Mouse (Mus musculus) lung, postnatal 0 days (tissue): ENCODE data around the gene Smoc1. TPM values are rescaled to one million over a fixed set of nuclear protein-coding genes. Genes with fewer than 3 reads are reported as not detected.

Experiments
- ATAC-seq: fragments of 200-750 bp; cut with Nextera tagmentation; 2 replicates; pipeline ENCODE4 v1.8.0; 2017; ENCODE audit warnings: moderate library complexity
- DNase-seq: peaks from one replicate; pipeline ENCODE4 v3.0.0-alpha.2; 2016; ENCODE audit warnings: low spot score
- H3K27ac ChIP-seq: fragments of 300-500 bp; sonication (generic); 2 replicates; pipeline ENCODE4 v1.5.1; 2014; ENCODE audit warnings: antibody characterized with exemption, mild to moderate bottlenecking, low read length, mixed read lengths
- H3K27me3 ChIP-seq: fragments of 300-500 bp; sonication (generic); replicated peaks from 2 replicates; pipeline ENCODE4 v1.6.1; 2014; ENCODE audit warnings: low read length, mixed read lengths; ENCODE audit not compliant: insufficient read depth
- H3K36me3 ChIP-seq: fragments of 300-500 bp; sonication (generic); 2 replicates; pipeline ENCODE4 v1.6.1; 2014; ENCODE audit warnings: low read length, mixed read lengths; ENCODE audit not compliant: insufficient read depth
- H3K4me1 ChIP-seq: fragments of 300-500 bp; sonication (generic); 2 replicates; pipeline ENCODE4 v1.6.1; 2014; ENCODE audit warnings: antibody characterized with exemption, low read depth, low read length, mixed read lengths; ENCODE audit not compliant: insufficient read depth
- H3K4me2 ChIP-seq: fragments of 300-500 bp; sonication (generic); replicated peaks from 2 replicates; pipeline ENCODE4 v1.6.1; 2014; ENCODE audit warnings: low read depth, mild to moderate bottlenecking, low read length, moderate library complexity, mixed read lengths
- H3K4me3 ChIP-seq: fragments of 300-500 bp; sonication (generic); 2 replicates; pipeline ENCODE4 v1.5.1; 2014; ENCODE audit warnings: low read depth, low read length
- H3K9ac ChIP-seq: fragments of 300-500 bp; sonication (generic); replicated peaks from 2 replicates; pipeline ENCODE4 v1.6.1; 2014; ENCODE audit warnings: low read depth, mild to moderate bottlenecking
- H3K9me3 ChIP-seq: fragments of 300-500 bp; sonication (generic); 2 replicates; pipeline ENCODE4 v1.6.1; 2016; ENCODE audit warnings: low read length, mixed read lengths
- CTCF ChIP-seq: IDR thresholded peaks from 2 replicates; pipeline ENCODE4 v1.5.1; 2016; ENCODE audit warnings: antibody characterized with exemption, mild to moderate bottlenecking
- EP300 ChIP-seq: IDR thresholded peaks from 2 replicates; pipeline ENCODE4 v1.6.1; 2016; ENCODE audit warnings: antibody characterized with exemption, mild to moderate bottlenecking, control low read depth
- WGBS: fragments of 180-500 bp; shearing (Covaris S2); extraction: QIAGEN DNeasy Blood & Tissue Kit; methylation state at CpG from one replicate; pipeline ENCODE4 v1.1.7; 2014; 5-methylcytosine and 5-hydroxymethylcytosine counted together
- polyA plus RNA-seq: library from polyadenylated mRNA; unstranded; fragments of >200 nt; fragmentation: Nextera tagmentation; extraction: Ambion mirVana; gene quantifications from 2 replicates; pipeline ENCODE4 v1.2.1, GENCODE M21; 2015

The Smoc1 gene
- polyA plus RNA-seq: 0.19 and 0.45 TPM in 2 replicates

DNA sequence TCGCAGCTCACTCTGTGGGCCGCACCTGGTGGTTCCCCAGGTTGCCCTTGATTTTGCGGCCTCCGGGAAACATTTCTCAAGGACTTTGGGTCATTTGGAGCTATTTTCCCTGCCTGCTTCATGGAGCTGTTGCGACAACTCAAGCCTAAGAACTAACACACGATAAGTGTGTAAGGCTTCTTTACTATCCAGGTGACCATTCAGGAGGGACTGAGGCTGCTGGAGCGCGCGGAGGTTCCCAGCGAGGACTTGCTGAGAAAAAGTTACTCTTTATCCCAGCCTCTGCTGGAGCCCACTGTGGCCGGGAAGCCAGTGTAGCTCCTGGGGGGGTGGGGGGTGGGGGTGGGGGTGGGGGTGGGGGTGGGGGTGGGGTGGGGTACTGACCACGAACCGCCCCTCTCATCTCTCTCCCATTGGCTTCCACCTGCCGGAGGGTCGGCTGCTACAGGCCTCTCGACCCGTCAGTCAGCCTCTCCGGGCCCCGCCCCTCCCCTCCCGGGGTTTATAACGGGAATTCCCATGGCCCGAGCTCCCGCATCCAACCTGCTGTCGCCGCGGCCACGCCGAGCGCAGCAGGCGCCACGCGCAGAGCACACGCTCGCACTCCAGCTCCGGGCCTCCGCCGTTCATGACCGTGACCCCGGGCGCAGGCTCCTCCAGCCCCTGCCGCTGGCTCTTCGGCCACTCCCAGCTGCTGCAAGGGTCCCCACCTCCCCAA, at the start of gene Smoc1:
Smoc1 (plus strand) TSS at position 532 of the 718 bp plus-strand sequence.
- peak; percentile 24 for DNase-seq
- peak; percentile 30; the same call in 1 of the 2 replicates for ATAC-seq
- Histone ChIP-seq H3K27ac (no peak within 1 kb of the TSS), H3K9me3 (no peaks in the 10 kb centered on the region), H3K36me3 (no peaks in the 10 kb centered on the region), H3K4me3 (peak within 1 kb of the TSS; percentile 33), H3K27me3 (peaks cover 6% of the 10 kb centered on the region), H3K4me2 (peak within 1 kb of the TSS; percentile 63), H3K4me1 (peaks cover 5% of the 10 kb centered on the region; the same call in 1 of the 2 replicates), H3K9ac (no peak within 1 kb of the TSS)
- 9% methylated on average over 30 of the region's 42 CpGs for WGBS
- TF ChIP-seq EP300: no peak
- no peak for TF ChIP-seq CTCF

DNA sequence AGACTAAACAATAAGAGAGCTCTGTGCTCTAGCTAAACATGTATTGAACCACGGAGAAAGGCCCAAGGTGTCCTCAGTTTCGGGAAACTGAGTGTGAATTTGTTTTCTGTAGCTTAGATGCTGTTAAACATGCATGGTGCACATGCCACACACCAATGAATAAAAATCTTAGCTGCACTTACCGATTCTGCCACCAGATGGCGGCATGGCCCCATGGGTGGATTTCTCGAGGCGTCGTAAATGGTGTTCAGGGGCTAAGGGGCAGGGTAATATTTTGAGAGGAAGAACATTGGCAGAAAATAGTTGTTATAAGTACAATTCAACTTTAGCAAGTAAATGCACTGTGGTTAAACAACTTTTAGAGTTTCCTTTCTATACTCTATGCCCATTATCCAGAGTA, 44.3 kb upstream of the Smoc1 start:
- no peaks in the 10 kb centered on the region for H3K9me3 ChIP-seq
- H3K4me2 ChIP-seq: no peak overlapping the region
- H3K27ac ChIP-seq: no peak overlapping the region
- WGBS: 2% methylated on average over 7 of the region's 7 CpGs
- H3K9ac ChIP-seq: no peak overlapping the region
- H3K27me3 ChIP-seq: no peaks in the 10 kb centered on the region
- no peaks in the 10 kb centered on the region for H3K36me3 ChIP-seq
- no peak overlapping the region for H3K4me3 ChIP-seq
- ATAC-seq: no peak
- no peak for TF ChIP-seq EP300
- peak; percentile 97 for TF ChIP-seq CTCF
- peak; percentile 40 for DNase-seq
- no peaks in the 10 kb centered on the region for H3K4me1 ChIP-seq

DNA sequence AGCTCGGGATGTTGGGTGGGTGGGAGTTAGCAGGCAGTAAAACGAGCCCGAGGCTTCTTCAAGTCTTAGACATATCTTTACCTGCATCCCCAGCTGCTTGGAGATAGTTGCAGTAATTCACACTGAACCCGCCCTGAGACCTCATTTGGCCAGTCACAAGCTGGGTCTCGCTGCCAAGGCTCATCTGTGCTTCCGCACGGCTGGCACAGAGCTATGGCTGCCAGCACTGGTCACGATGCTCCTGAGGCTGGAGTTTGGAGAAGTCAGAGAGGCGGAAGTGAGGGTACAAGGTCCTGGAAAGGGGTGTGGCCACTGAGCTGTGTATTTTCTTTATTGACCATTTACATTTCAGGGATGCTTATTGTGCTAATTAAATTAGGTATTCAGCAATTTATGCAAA, 42.9 kb upstream of the Smoc1 start:
- no peak overlapping the region for H3K27ac ChIP-seq
- TF ChIP-seq CTCF (no peak), EP300 (no peak)
- H3K4me1 ChIP-seq: no peaks in the 10 kb centered on the region
- no peaks in the 10 kb centered on the region for H3K9me3 ChIP-seq
- H3K4me3 ChIP-seq: no peak overlapping the region
- H3K9ac ChIP-seq: no peak overlapping the region
- H3K36me3 ChIP-seq: no peaks in the 10 kb centered on the region
- no peaks in the 10 kb centered on the region for H3K27me3 ChIP-seq
- 61% methylated on average over 9 of the region's 9 CpGs for WGBS
- no peak overlapping the region for H3K4me2 ChIP-seq
- DNase-seq: no peak
- ATAC-seq: no peak

DNA sequence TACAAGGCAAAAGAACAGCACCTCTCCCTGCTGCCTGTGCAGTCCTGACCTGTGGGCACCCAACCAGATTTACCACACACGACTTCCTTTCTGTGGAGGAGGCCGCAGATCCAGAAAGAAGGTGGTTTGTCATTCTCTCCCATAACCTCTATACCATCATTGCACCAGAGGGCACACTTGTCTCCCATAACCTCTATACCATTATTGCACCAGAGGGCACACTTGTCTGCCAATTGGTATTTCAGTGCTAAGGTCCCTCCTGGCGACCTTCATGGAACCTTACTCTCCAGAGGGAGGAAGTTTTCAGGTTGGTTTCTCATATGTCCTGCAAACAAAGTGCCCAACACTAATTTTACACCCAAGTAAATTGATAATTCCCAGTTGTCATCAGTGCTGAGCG, 40.0 kb upstream of the Smoc1 start:
- Histone ChIP-seq H3K4me1 (no peaks in the 10 kb centered on the region), H3K9me3 (no peaks in the 10 kb centered on the region), H3K27ac (no peak overlapping the region), H3K4me3 (no peak overlapping the region), H3K27me3 (no peaks in the 10 kb centered on the region), H3K4me2 (no peak overlapping the region), H3K36me3 (no peaks in the 10 kb centered on the region), H3K9ac (no peak overlapping the region)
- ATAC-seq (no peak), DNase-seq (no peak)
- 75% methylated on average over 4 of the region's 4 CpGs for WGBS
- 0 out of 2 replicates have a peak, but pooled peaks have one; percentile 12 for TF ChIP-seq CTCF
- no peak for TF ChIP-seq EP300

DNA sequence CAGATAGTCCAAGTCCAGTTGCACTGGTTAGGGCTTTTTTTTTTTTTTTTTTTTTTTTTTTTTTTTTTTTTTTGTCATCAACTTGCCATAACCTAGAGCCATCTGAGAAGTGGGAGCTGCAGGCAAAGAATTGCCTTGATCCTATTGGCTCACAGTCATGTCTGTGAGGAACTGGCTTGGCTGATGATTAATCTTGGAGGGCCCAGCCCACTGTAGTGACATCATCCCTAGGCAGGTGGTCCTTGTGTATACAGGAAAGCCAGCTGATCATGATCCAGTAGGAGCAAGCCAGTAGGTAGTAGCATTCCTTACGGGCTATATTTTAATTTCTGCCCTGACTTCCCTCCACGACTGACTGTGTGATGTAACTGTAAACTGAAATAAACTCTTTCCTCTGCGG, 38.3 kb upstream of the Smoc1 start:
- H3K4me2 ChIP-seq: no peak overlapping the region
- no peaks in the 10 kb centered on the region for H3K27me3 ChIP-seq
- H3K27ac ChIP-seq: no peak overlapping the region
- no peak overlapping the region for H3K4me3 ChIP-seq
- H3K36me3 ChIP-seq: no peaks in the 10 kb centered on the region
- no peak for TF ChIP-seq EP300
- TF ChIP-seq CTCF: no peak
- DNase-seq (no peak), ATAC-seq (no peak)
- 75% methylated on average over 3 of the region's 3 CpGs for WGBS
- H3K4me1 ChIP-seq: no peaks in the 10 kb centered on the region
- H3K9ac ChIP-seq: no peak overlapping the region
- H3K9me3 ChIP-seq: no peaks in the 10 kb centered on the region

DNA sequence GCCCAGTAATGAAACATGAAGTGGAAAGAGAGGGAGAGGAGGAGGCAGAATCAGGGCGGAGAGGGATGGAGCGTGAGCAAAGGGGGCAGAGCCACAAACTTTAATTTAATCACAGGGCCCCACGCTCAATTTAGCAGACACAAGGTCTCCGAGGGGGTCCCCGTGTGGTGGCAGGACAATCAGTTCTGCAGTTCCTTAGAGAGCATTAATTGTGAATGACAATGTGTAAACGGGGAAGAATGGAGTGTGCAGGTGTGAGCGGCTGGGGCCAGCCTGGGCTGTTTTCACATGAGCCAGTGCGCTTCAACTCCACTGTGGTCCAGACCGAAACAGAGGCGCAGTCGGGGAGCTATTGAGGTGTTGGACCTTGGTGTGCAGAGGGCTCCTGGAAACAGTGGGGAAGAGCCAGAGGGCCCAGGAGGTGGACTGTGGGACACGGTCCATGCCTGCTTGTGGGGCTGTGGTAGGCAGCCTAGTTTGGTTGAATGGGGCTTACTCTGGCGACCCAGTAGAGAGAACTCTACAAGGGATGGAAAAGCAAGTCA, 35.6 kb upstream of the Smoc1 start:
- ATAC-seq (no peak), DNase-seq (no peak)
- TF ChIP-seq CTCF (no peak), EP300 (no peak)
- Histone ChIP-seq H3K36me3 (no peaks in the 10 kb centered on the region), H3K27ac (no peak overlapping the region), H3K4me1 (no peaks in the 10 kb centered on the region), H3K4me3 (no peak overlapping the region), H3K4me2 (no peak overlapping the region), H3K27me3 (no peaks in the 10 kb centered on the region), H3K9me3 (no peaks in the 10 kb centered on the region), H3K9ac (no peak overlapping the region)
- WGBS: 83% methylated on average over 13 of the region's 13 CpGs
